Mouse (Mus musculus) midbrain, embryonic 14.5 days (tissue): ENCODE measurements around the gene Bcl2l11. TPM values are rescaled to one million over a fixed set of nuclear protein-coding genes. Genes with fewer than 3 reads are reported as not detected.

ENCODE experiments used
- ATAC-seq: fragments of 200-750 bp; cut with Nextera tagmentation; 2 replicates; pipeline ENCODE4 v1.8.0; 2017; ENCODE audit warnings: moderate number of reproducible peaks, moderate library complexity; ENCODE audit not compliant: low FRiP score, low TSS enrichment
- DNase-seq: peaks from one replicate; pipeline ENCODE4 v3.0.0-alpha.2; 2015
- H3K27ac ChIP-seq: fragments of 300-500 bp; sonication (generic); replicated peaks from 2 replicates; pipeline ENCODE4 v1.5.1; 2014; ENCODE audit warnings: mild to moderate bottlenecking, low read depth, low read length, moderate library complexity
- H3K27me3 ChIP-seq: fragments of 300-500 bp; sonication (generic); 2 replicates; pipeline ENCODE4 v1.6.1; 2014; ENCODE audit warnings: low read length, control low read depth, mixed read lengths; ENCODE audit not compliant: control insufficient read depth, insufficient read depth
- H3K36me3 ChIP-seq: fragments of 300-500 bp; sonication (generic); 2 replicates; pipeline ENCODE4 v1.6.1; 2014; ENCODE audit warnings: low read length, control low read depth; ENCODE audit not compliant: control insufficient read depth, insufficient read depth
- H3K4me1 ChIP-seq: fragments of 300-500 bp; sonication (generic); 2 replicates; pipeline ENCODE4 v1.6.1; 2014; ENCODE audit warnings: mild to moderate bottlenecking, antibody characterized with exemption, low read length, control low read depth; ENCODE audit not compliant: control insufficient read depth, insufficient read depth
- H3K4me2 ChIP-seq: fragments of 300-500 bp; sonication (generic); 2 replicates; pipeline ENCODE4 v1.6.1; 2014; ENCODE audit warnings: mild to moderate bottlenecking, low read length, moderate library complexity
- H3K4me3 ChIP-seq: fragments of 300-500 bp; sonication (generic); replicated peaks from 2 replicates; pipeline ENCODE4 v1.5.1; 2014; ENCODE audit warnings: low read depth, low read length
- H3K9ac ChIP-seq: fragments of 300-500 bp; sonication (generic); replicated peaks from 2 replicates; pipeline ENCODE4 v1.6.1; 2014; ENCODE audit warnings: mild to moderate bottlenecking, low read length, moderate library complexity
- H3K9me3 ChIP-seq: fragments of 300-500 bp; sonication (generic); 2 replicates; pipeline ENCODE4 v1.6.1; 2016; ENCODE audit warnings: low read length, control low read depth, mixed read lengths; ENCODE audit not compliant: control insufficient read depth
- WGBS: fragments of 180-500 bp; shearing (Covaris S2); extraction: QIAGEN DNeasy Blood & Tissue Kit; methylation state at CpG from one replicate; pipeline ENCODE4 v1.1.7; 2014; 5-methylcytosine and 5-hydroxymethylcytosine counted together
- polyA plus RNA-seq: library from polyadenylated mRNA; unstranded; fragments of >200 nt; fragmentation: Nextera tagmentation; extraction: Ambion mirVana; gene quantifications from 2 replicates; pipeline ENCODE4 v1.2.1, GENCODE M21; 2014

The Bcl2l11 gene
- polyA plus RNA-seq = 8.7 and 13.3 TPM in 2 replicates

- Histone ChIP-seq H3K36me3 (0 out of 2 replicates have a peak, but pooled peaks cover 2% of the 10 kb centered on the region), H3K4me2 (peak within 1 kb of the TSS; percentile 100), H3K9ac (peak within 1 kb of the TSS; percentile 66), H3K27ac (peak within 1 kb of the TSS; percentile 80; the same call in 1 of the 2 replicates), H3K27me3 (peaks cover 39% of the 10 kb centered on the region), H3K9me3 (no peaks in the 10 kb centered on the region), H3K4me3 (peak within 1 kb of the TSS; percentile 64), H3K4me1 (peaks cover 39% of the 10 kb centered on the region)
- under 1% methylated on average over 76 of the region's 76 CpGs for WGBS
- ATAC-seq (peak; percentile 81), DNase-seq (peak; percentile 94)
These were observed at the start of gene Bcl2l11 for GRCm38 (mm10) chr2:128125635-128126470. TSS of gene Bcl2l11 (plus strand) at chr2:128126038.

- 91% methylated on average over 4 of the region's 4 CpGs for WGBS
- ATAC-seq (no peak), DNase-seq (no peak)
- no peak overlapping the region for H3K9ac ChIP-seq
- H3K9me3 ChIP-seq = no peaks in the 10 kb centered on the region
- no peak overlapping the region for H3K4me2 ChIP-seq
- H3K36me3 ChIP-seq = no peaks in the 10 kb centered on the region
- H3K27ac ChIP-seq = no peak overlapping the region
- H3K4me3 ChIP-seq = no peak overlapping the region
- no peaks in the 10 kb centered on the region for H3K27me3 ChIP-seq
- H3K4me1 ChIP-seq = peaks cover 9% of the 10 kb centered on the region
These were observed 48.9 kb upstream of the Bcl2l11 start for GRCm38 (mm10) chr2:128076936-128077335.

DNA sequence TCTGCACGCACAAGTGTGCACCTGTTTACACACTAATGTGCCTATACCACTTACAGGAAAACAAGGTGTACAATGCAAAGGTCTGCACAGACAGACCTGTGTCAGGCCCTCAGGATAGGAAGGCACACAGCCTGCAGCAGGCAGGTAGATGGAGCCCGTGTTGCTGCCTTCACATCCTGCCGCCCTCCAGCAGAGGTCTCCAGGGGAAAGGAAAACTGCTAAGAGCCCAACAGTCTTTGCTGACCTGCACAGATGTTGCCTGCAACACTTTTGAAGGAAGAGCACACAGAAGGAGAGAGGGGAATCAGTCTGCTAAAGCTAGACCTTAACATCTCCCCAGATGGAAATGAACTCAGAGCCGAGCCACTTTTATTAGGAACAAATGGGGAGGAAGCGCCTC is 47.0 kb upstream of the Bcl2l11 start:
- DNase-seq (peak; percentile 71), ATAC-seq (no peak)
- peak overlapping the region; percentile 45 for H3K27ac ChIP-seq

DNA sequence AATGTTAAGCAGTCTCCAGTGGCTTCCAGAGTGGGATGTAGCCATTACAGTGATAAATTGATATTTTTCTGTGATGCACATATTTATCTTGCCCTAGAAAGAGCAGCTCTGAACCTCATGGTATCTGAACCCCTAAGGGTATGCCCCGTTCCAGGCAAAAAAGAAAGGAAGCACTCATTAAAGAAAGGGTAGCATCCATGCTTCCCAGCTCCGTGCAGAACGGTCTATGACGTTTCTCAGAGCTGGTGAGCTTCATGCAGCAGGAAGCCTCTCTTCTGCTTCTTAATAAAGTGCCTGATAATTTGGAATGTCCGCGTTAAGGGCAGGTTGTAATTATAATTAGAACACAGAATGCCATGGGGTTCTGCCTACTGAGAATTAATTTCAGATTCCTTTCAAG is 46.5 kb upstream of the Bcl2l11 start:
- no peaks in the 10 kb centered on the region for H3K9me3 ChIP-seq
- H3K4me3 ChIP-seq = no peak overlapping the region
- peaks cover 9% of the 10 kb centered on the region for H3K4me1 ChIP-seq
- ATAC-seq = no peak
- 0 out of 2 replicates have a peak overlapping the region, but pooled peaks have one; percentile 13 for H3K4me2 ChIP-seq
- no peaks in the 10 kb centered on the region for H3K27me3 ChIP-seq
- H3K27ac ChIP-seq = peak overlapping the region; percentile 45
- no peak overlapping the region for H3K9ac ChIP-seq
- DNase-seq = peak; percentile 62
- WGBS = 41% methylated on average over 6 of the region's 6 CpGs
- H3K36me3 ChIP-seq = no peaks in the 10 kb centered on the region

More for the DNA sequence above, 47.0 kb upstream of the Bcl2l11 start:
- peaks cover 9% of the 10 kb centered on the region for H3K4me1 ChIP-seq
- H3K9me3 ChIP-seq = no peaks in the 10 kb centered on the region
- no peak overlapping the region for H3K9ac ChIP-seq
- H3K27me3 ChIP-seq = no peaks in the 10 kb centered on the region
- H3K4me2 ChIP-seq = no peak overlapping the region
- no peak overlapping the region for H3K4me3 ChIP-seq
- H3K36me3 ChIP-seq = no peaks in the 10 kb centered on the region
- WGBS = 40% methylated on average over 5 of the region's 5 CpGs

DNA sequence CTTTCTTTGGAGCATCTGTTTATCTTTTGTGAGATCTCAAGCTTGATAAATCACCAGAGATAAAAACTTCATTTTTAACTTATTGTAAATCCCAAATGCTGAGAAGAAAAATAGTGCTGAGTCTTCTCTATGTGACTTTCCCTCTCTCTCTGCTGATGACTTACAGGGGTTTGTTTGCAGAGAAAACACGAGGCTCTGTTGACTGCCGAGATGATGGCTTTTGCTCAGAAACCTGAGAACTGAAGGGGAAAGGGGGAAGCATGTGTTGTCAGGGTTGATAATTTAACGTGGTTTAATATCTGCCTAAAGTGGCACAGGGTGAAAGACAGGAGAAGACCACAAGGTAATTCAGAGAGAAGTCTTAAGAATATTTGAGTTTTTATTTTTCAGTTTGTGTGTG is 42.0 kb upstream of the Bcl2l11 start:
- Histone ChIP-seq H3K9me3 (no peaks in the 10 kb centered on the region), H3K9ac (no peak overlapping the region), H3K4me1 (peaks cover 6% of the 10 kb centered on the region), H3K36me3 (no peaks in the 10 kb centered on the region), H3K4me3 (no peak overlapping the region), H3K27ac (no peak overlapping the region), H3K4me2 (no peak overlapping the region), H3K27me3 (no peaks in the 10 kb centered on the region)
- 54% methylated on average over 3 of the region's 3 CpGs for WGBS
- DNase-seq (no peak), ATAC-seq (no peak)

GRCm38 (mm10) chr2:128084607-128085006 is 41.2 kb upstream of the Bcl2l11 start:
- H3K4me1 ChIP-seq = no peaks in the 10 kb centered on the region
- DNase-seq (no peak), ATAC-seq (no peak)
- no peaks in the 10 kb centered on the region; the same call in 1 of the 2 replicates for H3K9me3 ChIP-seq
- no peaks in the 10 kb centered on the region for H3K27me3 ChIP-seq
- no peak overlapping the region for H3K4me3 ChIP-seq
- no peaks in the 10 kb centered on the region for H3K36me3 ChIP-seq
- no peak overlapping the region for H3K4me2 ChIP-seq
- WGBS = 89% methylated on average over 5 of the region's 5 CpGs
- H3K27ac ChIP-seq = no peak overlapping the region
- H3K9ac ChIP-seq = no peak overlapping the region

DNA sequence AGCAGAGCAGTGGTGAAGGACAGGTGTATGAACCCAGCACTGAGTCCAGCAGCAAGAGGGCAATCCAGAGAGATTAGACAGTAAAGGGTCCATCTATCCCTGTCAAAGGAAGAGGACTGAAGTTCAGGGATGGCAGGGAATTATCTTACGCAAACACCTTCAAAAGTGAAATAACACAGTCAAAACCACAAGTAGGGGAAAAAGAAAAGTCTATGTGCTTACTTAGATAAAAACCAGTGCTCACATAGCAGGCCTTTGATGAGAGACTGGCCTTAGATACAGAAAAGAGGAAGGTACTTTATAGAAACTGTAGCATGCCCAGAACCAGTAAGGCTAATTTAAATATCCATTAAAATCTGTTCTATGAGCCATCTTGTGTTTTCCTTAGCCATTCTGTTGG is 40.4 kb upstream of the Bcl2l11 start:
- H3K9ac ChIP-seq = no peak overlapping the region
- no peak for DNase-seq
- H3K36me3 ChIP-seq = no peaks in the 10 kb centered on the region
- no peak overlapping the region for H3K4me3 ChIP-seq
- no peaks in the 10 kb centered on the region; the same call in 1 of the 2 replicates for H3K9me3 ChIP-seq
- no peak for ATAC-seq
- H3K4me1 ChIP-seq = no peaks in the 10 kb centered on the region
- H3K4me2 ChIP-seq = no peak overlapping the region
- H3K27me3 ChIP-seq = no peaks in the 10 kb centered on the region
- no peak overlapping the region for H3K27ac ChIP-seq
- WGBS = 100% methylated on average over 1 of the region's 1 CpGs

GRCm38 (mm10) chr2:128086301-128086886 is 39.4 kb upstream of the Bcl2l11 start:
- H3K4me3 ChIP-seq = no peak overlapping the region
- no peaks in the 10 kb centered on the region for H3K4me1 ChIP-seq
- DNase-seq (no peak), ATAC-seq (no peak)
- H3K27me3 ChIP-seq = no peaks in the 10 kb centered on the region
- H3K27ac ChIP-seq = no peak overlapping the region
- H3K9me3 ChIP-seq = no peaks in the 10 kb centered on the region; the same call in 1 of the 2 replicates
- H3K4me2 ChIP-seq = no peak overlapping the region
- 77% methylated on average over 14 of the region's 14 CpGs for WGBS
- no peaks in the 10 kb centered on the region for H3K36me3 ChIP-seq
- no peak overlapping the region for H3K9ac ChIP-seq
